Mouse (Mus musculus) T-helper 1 cell (primary cell): Measurements from ENCODE around the gene Cenpp.

ENCODE experiments used
- in situ Hi-C: fragments of 300-600 bp; cut with MboI, MseI; formaldehyde crosslinking; loops from one replicate; pipeline ENCODE4 v1.15.1; 2025; ENCODE audit warnings: high pct_unique_total_duplicates

Cenpp gene

DNA sequence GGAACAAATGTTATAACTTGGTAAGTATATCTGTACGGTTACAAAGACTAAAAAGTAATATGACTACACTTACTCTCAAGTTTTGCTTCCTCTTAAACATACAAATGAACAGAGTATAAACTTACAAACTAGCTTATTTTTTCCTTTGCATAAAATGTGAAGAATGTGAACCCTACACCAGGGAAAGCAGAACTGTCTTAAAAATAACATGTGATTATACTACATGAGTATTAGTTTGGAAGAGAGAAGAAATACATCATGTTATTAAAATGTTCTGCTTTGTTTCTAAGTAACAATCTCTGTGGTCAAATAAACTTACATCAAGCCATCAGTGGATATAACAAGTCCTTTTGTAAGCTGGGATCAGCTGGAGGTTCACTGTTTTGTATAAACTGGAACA, 113.9 kb downstream of the Cenpp start:
- in situ Hi-C loops, result no loop called here

DNA sequence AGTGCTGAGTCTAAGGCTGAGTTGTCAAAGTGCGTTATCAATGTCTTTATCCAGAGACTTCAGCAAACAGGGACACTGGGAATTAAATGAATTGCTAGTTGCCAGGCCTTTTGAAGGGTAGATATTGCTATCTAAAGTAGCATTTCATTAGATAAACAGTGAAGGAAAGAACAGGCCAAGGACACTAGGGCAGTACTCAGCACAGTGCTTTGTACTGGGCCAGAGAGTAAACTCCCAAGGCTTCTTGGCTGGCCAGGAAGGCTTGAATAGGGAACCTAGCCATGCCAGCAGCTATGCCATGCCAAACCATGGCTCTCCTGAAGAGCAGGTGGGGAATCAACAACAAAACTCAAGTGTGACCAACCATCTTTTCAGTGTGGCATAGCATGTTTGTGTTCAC, 115.6 kb downstream of the Cenpp start:
- in situ Hi-C loops, result no loop called here

DNA sequence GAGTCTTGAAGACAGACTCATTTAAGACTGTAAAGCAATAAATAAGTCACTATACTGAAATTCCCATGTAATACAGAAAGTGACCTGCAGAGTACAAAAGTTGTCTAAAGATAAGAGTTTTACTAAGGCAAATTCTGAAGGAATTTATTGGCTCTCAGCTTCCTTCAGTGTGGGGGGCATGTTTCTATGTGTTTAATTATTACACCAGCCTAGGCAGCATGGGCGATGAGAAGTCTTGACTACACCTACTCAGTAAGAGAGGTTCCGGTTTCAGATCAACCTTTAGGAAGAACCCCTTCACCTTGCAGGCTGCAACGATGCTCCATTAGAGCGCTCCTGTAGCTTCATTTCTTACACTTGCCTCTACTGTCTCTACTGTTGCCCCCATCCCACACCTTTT, 121.9 kb downstream of the Cenpp start:
- in situ Hi-C loops, result no loop called here

DNA sequence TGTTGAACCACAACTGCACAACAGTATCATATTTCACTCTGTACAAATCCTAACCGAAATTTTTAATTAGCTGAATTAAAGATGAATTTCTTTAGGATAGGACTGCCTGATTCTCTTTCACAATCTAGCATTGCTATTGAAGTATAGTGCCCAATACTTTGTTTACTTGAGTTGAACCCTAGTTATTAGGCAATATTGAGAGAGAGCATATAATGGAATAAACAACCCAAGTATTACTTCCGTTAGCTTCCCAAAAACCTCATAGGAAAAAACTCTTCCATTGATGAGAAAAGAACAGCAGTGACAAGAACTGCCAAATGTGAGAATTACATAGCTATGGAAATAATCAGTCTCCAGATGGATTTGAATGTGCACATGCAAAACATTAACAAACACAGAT, 126.3 kb downstream of the Cenpp start:
- in situ Hi-C loops, result no loop called here

DNA sequence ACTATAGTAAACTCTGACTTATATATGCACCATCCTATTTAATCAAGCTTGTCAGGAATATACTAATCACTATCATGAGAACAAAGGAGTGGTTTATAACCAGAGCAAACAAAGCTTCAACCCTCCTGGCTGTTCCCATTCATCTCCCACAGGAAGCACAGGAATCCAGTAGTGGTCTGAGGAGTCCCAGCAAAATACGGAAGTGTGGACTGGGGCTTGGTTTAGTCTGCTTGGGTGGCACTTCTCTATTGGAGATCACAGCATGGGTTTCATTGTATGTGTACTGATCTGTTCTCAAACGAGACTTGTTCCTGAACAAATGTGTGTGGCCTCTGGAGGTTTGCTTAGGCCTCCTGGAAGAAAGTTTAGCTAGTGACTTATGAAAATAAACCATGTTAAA, 133.8 kb downstream of the Cenpp start:
- in situ Hi-C loops, result no loop called here

DNA sequence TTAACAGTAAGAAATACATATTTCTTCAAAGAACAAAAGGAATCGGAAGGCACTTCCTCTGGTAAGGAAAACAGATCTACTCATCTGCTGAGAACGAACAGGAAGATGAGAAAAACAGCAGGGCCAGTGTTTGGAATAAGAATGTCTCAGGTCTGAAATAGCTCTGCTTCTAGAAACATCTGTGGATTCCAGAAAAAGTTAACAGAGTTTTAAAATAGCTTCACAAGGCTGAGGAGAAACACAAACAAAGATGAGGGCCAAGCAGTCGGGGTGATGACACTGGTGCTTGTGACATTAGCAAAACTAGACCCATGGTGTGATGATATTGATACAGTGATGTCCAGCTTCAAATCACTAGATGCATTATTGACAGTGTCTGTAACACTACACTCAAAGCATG, 145.4 kb downstream of the Cenpp start:
- in situ Hi-C loops, result no loop called here

DNA sequence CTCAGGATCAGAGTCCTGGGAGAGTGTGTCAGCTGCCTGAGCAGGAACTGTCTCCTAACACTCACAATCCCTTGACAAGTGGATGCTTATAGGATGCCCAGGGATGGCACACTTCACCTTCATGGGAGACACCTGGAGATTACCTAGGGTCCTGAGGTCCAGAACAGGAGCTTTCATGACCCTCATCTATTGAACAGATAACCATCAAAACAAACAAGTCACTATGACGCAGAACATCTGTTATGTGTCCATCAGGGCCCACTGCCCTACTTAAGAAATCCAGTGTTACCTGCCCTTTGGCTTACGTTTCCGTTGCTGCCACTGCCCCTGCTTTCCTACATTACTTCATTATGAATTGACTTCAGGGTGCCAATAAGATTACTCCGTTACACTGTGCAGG, 146.8 kb downstream of the Cenpp start:
- in situ Hi-C loops, result no loop called here

DNA sequence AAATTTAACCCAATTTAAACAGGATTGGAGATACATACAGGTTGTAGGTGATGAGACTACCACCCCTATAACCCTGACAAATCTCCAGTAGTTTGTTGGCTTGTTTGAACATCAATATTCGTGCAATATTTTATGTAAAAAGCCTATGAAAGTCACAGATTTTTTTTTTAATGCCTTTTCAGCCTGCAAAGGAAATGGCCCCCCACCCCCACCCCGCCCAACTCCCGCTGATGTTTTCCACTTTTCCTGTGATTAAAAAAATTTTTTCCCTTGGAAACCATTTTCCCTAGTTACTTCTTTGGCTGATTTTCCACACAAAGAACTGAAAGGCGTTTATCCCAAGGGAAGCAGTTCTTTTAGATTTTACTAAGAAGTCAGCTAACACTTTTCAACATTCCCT, 148.1 kb downstream of the Cenpp start, which contains the start of gene Ecm2:
Gene Ecm2, plus strand, starts transcription at position 301 of the 400 bp plus-strand sequence.
- in situ Hi-C loops, result no loop called here

DNA sequence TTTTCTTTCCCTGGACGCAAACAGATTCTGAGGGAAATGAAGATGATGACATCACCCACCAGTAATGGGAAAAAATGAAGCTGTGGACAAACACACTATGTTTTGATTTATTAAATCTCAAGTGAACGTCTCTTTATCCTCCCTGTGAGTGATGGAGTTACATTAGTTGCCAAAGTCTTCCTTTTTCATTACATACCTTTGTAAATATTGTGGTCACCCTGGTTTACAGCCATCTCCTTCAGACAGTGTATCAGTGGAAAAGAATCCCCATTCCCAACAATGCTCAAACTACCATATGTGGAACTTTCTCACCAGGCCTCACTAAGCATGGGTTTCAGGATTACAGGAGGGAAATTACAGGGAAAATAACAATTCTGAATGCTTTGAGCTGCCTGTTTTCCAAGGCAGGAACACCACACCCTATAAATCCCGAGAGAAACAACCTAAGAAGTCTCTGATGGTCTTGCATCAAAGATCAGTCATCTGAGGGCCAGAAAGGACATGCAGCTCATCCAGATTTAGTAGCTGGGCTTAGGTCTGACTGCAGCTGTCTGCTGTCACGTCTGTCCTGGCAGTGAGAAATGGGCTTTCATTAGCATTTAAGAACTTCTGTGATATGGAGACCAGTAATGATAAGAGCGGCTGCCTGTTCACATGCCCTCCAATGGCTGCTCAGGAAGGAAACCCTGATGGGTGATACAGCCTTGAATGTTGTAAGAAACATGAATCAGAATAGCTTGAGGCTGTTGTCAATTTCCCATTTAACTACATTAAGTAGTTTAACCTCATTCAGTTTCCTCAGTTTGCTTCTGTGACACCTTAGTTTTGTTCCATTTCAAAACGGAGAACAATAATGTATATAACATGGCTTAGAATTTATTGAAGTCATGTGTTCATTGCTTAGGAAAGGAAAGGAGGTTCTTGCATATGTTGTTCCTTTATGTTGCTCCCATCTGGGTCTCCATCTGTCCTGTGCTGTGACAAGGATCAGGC, 159.9 kb downstream of the Cenpp start, which contains the start of gene Tes3-ps:
Gene Tes3-ps, plus strand, starts transcription at position 943 of the 993 bp plus-strand sequence.
- in situ Hi-C loops, result no loop called here

DNA sequence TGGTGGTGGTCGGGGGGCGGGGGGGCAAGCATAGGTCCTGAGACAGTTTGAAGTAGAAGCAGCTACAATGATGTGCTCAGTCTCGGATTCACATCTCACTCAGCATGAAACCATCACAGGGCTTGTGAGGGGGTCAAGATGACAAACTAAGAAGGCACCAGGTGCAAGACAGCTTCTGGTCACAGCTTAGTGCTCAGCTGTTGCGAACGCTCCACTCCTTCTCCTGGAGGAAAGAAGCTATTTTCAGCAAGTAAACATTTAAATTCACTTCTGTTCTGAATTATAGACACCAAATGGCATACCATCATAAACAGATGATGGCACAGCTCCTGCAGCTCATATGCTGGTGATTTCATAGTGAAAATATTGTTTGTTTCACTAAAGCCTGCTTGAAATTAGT, 167.2 kb downstream of the Cenpp start:
- in situ Hi-C loops, result no loop called here

DNA sequence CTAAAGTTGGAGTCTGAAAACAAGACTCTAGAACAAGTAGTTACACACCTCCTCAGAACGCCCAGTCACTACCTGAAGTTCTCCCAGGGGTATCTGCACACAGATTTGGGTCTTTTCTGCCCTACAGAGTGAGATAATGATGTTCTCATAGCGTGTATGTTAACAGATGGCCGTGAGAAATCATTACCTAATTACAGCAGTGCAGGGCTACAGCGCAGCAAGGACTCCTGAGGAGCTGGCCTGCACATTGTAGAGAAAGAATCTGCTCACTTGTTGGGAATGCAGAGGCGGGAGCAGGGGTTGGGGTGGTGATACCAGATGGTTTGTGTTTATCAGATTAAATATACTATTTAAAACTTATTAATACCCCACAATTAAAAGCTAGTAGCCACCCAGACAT, 172.0 kb downstream of the Cenpp start:
- in situ Hi-C loops, result no loop called here

DNA sequence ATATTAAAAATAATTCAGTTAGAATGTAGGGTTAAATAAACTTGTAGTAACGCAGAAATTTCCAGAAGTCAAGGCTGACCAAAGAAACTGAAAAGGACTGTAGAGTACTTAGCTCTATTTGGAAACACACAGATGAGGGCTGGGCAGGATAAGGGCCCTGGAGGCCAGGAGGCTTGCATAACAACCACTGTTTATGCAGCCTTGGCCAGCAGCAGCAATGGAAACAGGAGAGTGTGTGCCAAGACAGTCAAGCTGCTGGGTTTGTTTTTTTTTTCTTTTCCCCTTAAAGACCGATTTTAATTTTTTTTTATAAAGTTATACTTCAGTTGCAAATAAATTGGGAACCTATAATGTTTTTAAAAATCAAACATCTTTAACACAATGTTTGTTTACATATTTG, 172.5 kb downstream of the Cenpp start:
- in situ Hi-C loops, result no loop called here

DNA sequence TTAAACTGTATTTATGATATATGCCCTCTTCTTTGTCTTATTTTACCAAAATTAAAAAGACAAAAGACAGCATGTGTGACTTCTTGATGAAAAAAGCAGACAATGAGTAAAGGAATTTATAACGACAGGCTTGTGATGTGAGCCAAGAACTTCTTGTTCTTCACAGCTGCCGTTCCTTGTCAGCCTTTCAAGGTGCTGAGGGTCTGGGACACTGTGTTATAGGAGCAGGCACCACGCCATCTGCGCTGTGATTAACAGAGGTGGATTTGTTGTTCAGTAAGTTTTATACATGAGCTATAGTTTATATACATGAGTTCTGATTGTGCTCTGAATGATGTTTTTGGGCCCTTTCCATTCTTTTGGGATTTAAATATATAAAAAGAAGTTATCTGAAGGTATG, 173.2 kb downstream of the Cenpp start:
- in situ Hi-C loops, result no loop called here

DNA sequence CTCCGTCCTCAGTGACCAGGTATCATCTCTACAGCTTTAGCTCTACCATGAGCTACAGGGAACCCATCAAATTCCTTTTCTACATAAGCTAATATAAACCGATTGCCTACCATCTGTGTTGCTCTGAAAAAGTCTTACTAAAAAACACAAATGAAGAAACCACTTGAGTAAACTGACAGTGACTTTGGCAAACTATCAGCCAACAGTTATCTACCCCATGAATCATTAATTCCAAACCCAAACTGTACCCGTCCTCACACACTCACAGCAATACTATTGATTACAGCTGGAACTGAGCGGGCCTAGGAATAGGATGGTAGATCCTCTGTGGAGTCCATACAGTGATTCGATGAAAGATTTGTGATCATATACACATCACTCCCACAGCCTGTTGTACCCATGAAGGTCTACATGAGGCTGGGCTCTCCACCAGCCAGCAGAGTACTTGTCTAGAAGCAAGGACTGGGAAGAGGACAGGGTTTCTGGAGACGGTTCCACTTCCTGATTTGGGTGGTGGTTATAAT, 173.7 kb downstream of the Cenpp start:
- in situ Hi-C loops, result no loop called here

DNA sequence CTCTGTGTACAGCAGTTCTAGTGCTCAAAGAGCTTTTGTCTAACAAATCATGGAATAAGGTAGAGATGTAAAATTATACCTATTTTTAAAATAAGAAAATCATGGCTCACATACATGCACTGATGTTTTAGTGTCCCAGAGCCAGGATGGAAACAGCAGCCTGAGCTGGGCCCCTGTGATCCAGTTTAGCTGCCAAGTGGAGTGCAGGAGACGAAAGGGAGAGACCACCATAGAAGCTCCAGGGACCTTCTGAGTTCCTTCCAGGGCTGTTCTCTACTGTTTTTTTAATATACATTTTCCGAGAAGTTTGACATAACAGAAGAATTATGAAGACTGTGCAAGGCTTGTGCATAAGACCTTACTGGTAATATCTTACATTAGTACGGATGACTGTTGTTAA, 174.7 kb downstream of the Cenpp start:
- in situ Hi-C loops, result no loop called here

DNA sequence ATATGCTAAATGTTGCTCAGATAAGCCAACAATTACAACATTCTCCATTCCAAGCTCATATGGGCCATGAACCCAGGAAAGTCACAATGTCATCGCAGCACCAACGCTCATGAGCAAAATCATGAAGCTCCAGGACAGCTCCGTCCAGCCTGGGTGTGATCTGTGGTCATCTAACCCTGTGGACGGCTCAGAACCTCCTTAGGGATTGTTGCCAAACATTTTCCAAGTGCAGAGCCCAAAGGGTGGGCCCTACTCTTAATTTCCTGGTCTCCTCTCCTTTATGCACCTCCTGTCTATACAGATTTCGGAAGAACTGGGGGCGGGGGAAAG, 179.9 kb downstream of the Cenpp start:
- in situ Hi-C loops, result no loop called here

DNA sequence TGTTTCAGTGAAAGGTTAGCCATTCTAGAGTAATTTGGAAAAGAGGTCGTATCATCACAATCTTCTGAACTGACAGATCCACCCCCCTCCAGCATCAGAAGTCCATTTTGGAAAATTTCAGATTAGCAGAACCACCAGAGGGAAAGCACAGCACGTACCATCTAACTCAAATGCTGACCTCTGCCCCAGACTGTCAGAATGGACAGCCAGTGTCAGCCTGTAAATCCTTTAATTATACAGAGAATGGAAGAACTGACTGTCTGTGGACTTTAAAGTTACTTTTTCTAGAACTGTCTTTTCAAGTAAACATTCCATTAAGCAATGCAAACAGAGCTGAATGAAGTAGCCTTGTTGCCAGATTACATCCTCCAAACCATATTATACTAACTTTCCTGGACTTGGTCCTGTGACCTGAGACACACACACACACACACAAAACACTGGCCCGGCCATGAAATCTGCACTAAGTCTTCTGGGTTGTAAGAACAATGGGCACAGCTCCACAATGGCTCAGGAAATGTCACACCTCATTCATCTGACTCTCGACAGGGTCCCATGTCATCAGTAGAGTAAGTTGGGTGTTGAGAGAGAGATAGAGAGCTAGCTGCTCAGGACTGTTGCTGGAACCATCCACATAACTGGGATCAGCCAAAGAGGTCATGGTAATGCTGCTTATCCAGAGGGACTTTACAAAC, 180.5 kb downstream of the Cenpp start:
- in situ Hi-C loops, result no loop called here

DNA sequence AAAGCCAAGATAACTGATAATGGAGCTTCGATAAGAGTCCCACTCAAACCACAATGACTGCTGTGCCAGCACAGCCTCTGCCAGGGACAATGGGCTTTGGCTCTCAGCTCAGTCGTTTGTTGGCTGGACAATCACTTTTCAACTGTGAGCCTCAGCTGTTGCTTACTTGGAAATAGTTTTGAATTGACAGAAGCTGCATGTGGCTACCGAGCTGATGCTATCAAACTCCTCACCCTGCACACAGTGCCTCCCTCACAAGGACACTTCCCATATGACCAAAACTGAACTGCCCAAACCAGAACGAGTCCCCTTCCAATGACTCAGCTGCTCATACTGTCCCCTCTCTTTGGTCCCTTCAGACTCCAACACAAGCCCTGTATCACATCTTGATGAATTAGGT, 181.8 kb downstream of the Cenpp start:
- in situ Hi-C loops, result no loop called here

DNA sequence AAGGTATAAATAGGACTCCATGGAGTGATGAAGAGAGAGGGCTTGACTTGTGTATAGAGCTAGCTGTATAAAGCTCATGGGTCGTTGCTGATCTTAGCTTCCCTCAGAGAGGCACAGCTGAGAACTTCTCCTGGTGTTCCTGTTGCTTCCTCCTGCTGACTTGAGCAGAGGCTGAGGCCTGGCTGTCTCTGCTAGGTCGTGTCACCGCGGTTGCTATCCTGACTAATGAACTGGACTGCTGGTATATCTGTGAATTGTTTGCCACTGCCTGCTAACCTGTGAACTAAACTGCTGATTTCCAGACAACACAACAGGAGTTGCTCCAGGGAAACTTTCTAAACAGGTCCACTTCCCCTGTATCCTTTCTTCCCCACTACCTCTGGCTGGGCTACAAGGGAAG, 182.3 kb downstream of the Cenpp start:
- in situ Hi-C loops, result no loop called here

DNA sequence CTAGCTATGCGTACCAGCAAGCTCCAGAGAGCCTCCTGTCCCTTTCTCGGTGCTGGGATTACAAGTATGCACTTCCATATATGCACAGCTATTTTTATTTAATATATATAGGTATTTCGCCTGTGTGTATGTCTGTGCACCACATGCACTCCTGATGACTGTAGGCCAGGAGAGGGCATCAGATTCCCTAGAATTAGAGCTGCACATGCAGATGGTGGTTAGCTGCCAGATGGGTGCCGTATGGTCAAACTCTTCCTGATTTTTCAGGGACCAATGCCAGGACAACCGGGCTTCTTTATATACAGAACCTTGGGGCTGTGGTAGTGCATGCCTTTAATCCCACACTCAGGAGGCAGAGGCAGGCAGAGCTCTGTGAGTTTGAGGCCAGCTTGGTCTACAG, 183.6 kb downstream of the Cenpp start:
- in situ Hi-C loops, result loop anchor here (10.0 kb wide), 1 partner anchor 176 kb away; no protein-coding TSS in a partner anchor

DNA sequence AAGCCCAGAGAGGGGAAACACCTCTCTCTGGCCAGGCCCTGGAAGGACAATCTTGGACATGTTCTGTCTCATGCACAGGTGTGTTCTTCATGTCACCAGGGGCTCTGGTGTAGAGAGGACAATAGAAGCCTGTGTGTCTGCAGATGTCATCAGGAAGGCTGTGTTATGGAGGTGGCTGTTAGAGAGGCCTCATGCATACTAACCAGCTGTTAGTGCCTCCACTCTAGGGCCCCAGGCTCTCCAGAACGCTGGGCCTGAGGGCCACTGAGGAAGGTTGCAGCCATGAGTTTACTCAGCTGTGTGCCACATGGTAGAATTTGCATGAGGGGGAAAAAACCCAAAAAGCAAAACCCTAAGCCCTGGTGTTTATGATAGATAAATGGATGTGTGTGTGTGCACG, 185.0 kb downstream of the Cenpp start:
- in situ Hi-C loops, result loop anchor here (10.0 kb wide), 1 partner anchor 177 kb away; no protein-coding TSS in a partner anchor

DNA sequence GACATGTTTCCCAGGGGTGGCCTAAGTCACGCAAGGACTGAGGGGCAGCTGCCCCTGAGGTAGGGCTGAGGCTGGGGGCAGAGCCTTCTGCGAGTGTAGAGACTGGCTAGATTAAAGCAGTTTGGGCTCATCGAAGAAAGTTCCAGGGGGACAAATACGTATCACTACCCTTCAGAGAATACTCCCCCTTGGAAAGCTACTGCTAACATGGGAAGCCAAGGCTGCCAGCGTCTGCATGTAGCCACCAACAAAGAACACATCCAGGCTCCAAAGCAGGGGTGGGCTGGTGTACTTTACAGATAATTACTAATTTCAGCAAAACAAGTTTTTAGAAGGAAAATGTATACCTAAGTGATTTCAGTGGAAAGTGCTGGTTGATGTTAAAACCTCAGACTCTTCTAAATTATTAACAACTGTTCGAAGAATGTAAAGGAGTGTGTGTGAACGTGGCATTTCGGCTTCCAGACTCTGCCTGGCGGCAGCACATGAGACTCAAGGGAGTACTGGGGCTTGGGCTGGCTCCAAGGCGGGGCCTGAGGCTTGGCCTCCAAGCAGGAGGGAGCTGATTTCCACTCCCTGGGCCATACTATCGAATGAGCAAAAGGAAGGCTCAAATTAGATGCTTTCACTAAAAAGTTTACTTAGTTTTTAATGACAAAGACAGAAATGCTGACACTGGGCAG, 186.1 kb downstream of the Cenpp start:
- in situ Hi-C loops, result loop anchor here (10.0 kb wide), 1 partner anchor 178 kb away; no protein-coding TSS in a partner anchor
